1 mouse cellular context compared by ENCODE assay signal in the genomic region with DNA sequence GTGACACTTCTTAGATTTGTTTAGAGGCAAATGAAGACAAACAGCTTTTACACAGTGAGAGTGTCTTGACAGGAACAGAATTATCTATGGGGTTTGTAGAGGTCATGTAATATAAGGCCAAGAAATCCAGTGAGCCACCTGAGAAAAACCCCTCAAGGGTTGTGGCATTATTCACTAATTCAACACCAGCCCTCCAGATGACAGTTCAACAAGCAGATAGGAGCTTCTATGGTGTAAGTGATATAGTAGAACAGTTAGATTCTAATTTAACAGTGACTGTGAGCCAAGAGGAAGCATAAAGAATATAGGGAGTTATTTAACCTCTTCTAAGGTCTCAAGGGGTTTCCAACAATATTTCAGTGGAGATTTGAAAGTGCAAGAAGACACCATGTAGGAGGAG.
TF ChIP-seq lines count a peak whose summit lies in the region.

No protein-coding gene starts in this region.

TF ChIP-seq in MEL, 35 proteins besides CTCF, POLR2A, EP300 and RAD21 (continued from another document):
- TF ChIP-seq SIN3A (IDR thresholded peaks at IDR 0.05; ENCODE audit: low read length) (peak; percentile 56; the same call in 1 of the 2 replicates), CHD1 (IDR thresholded peaks at IDR 0.05; ENCODE audit: low read depth, low read length) (no peak), MYC (IDR thresholded peaks at IDR 0.05; ENCODE audit: low read depth, low read length) (no peak), UBTF (IDR thresholded peaks at IDR 0.05; ENCODE audit: borderline replicate concordance, insufficient read depth, low read depth, low read length) (no peak), MYB (IDR thresholded peaks at IDR 0.05; ENCODE audit: low read depth, low read length) (peak; percentile 53; the same call in 1 of the 2 replicates), ZNF384 (IDR thresholded peaks at IDR 0.05; ENCODE audit: low read depth, low read length) (no peak), ETS1 (IDR thresholded peaks at IDR 0.05; ENCODE audit: low read depth, low read length) (peak; percentile 36; the same call in 1 of the 2 replicates), E2F4 (IDR thresholded peaks at IDR 0.05; ENCODE audit: borderline replicate concordance, low read depth, low read length) (no peak), TAL1 (IDR thresholded peaks at IDR 0.05; ENCODE audit: low read length) (peak; percentile 43; the same call in 1 of the 2 replicates), TCF12 (IDR thresholded peaks at IDR 0.05; ENCODE audit: low read depth, low read length) (peak; percentile 53; the same call in 1 of the 2 replicates), ZMIZ1 (IDR thresholded peaks at IDR 0.05; ENCODE audit: low read depth, low read length) (no peak), RCOR1 (IDR thresholded peaks at IDR 0.05; ENCODE audit: low read depth, low read length) (0 out of 2 replicates have a peak, but pooled peaks have one; percentile 12), MAX (IDR thresholded peaks at IDR 0.05; ENCODE audit: low read length) (no peak), NRF1 (IDR thresholded peaks at IDR 0.05; ENCODE audit: insufficient read depth, low read depth, low read length, poor library complexity, severe bottlenecking) (no peak), POLR2AphosphoS2 (IDR thresholded peaks at IDR 0.05; ENCODE audit: low read length) (no peak), GATA1 (IDR thresholded peaks at IDR 0.05; ENCODE audit: low read depth, low read length) (no peak)
